ENCODE assay signal across 9 mouse cellular contexts in the genomic region with DNA sequence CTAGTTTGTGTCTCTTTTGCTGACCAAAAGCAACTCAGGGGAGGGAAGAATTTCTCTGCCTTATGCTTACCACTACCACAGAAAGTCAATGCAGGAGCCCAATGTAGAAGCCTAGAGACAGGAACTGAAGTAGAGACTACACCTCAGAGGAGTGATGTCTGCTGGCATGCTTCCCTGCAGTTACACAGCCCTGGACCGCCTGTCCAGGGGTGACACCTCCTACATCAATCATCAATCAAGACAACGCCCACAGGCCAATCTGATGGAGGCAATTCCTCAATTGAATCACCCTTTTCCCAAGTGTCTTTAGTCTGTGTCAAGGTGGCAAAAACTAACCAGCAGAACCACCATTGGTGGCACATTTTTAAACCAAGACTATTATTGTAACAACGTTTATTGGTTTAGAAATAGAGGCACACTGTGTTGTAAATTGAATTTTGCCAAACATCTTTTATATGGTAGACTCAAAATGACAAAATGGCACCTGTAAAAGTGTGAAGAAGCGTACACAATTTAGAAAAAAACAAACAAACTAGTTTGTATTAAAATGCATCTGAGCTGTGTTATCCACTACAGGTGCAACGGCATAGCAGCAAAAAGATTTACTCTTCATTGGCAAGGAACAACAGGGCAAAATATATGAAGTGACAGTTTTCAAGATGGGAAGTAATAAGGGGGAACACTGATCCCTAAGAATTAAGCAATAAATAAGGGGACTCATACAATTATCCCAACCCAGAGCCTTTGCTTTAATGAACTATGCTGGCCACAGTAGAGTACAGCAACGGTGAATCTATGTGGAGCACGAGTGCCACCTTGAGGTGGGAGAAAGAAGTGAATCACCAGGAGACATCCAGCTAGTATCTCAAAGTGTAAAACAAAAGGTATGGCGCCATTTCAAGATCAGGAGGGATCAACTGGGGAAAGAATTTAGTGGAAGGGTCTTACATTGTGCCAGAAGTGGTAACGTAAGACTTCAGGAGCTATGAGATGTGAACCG. TPM values are rescaled to one million over a fixed set of nuclear protein-coding genes. Genes with fewer than 3 reads are reported as not detected.
DNase-seq lines count a peak whose midpoint lies in the region; ATAC-seq and TF ChIP-seq lines count a peak whose summit lies in the region.
"Had no signal": no experiment of that assay in that cellular context is flagged by ENCODE, and none has a peak within 500 bp of the region (broad histone marks: within the 10 kb centered on the region; RNA-seq: fewer than 3 reads in every experiment).

No protein-coding gene starts in this region.

- 0 out of 2 replicates have a peak, but pooled peaks cover 3% of the 10 kb centered on the region for H3K4me1 ChIP-seq in E14TG2a.4 (replicated peaks; ENCODE audit: low read depth, low read length)
- no peaks in the 10 kb centered on the region for H3K4me1 ChIP-seq in bone marrow, adult 2 months (ENCODE audit: control insufficient read depth, insufficient read depth, low read length)
- no peaks in the 10 kb centered on the region for H3K4me1 ChIP-seq in lung, postnatal 0 days (ENCODE audit: insufficient read depth, low read depth, low read length)
- H3K4me1 ChIP-seq: heart, embryonic 13.5 days had no signal

- H3K9me3 ChIP-seq in E14TG2a.4 (ENCODE audit: low read length) = peaks cover 26% of the 10 kb centered on the region
- H3K9me3 ChIP-seq in lung, postnatal 0 days (ENCODE audit: low read length) = no peaks in the 10 kb centered on the region

- no peaks in the 10 kb centered on the region for H3K27me3 ChIP-seq in E14TG2a.4 (ENCODE audit: insufficient read depth, low read length)
- H3K27me3 ChIP-seq in lung, postnatal 0 days (replicated peaks; ENCODE audit: insufficient read depth, low read length) = no peaks in the 10 kb centered on the region
- H3K27me3 ChIP-seq: heart, embryonic 13.5 days had no signal

- peak; percentile 79 for TF ChIP-seq CTCF in E14TG2a.4 (conservative IDR thresholded peaks at IDR 0.05; ENCODE audit: low read length)
- TF ChIP-seq CTCF in bone marrow, adult 2 months (IDR thresholded peaks at IDR 0.05; ENCODE audit: control insufficient read depth, insufficient read depth, low read length) = peak; percentile 61
- TF ChIP-seq CTCF in lung, postnatal 0 days (IDR thresholded peaks at IDR 0.05) = peak; percentile 93

- peak; percentile 7 for DNase-seq in fibroblast of lung, adult 2 months (ENCODE audit: low read depth)
- peak; percentile 81 for DNase-seq in heart, postnatal 4 days
- DNase-seq in layer of hippocampus, adult 18-20 months (ENCODE audit: low spot score in 2 of 2) = peak; percentile 42 to 82
- peak; percentile 72 for DNase-seq in lung, postnatal 0 days (ENCODE audit: low spot score)
- peak; percentile 52 for DNase-seq in ovary, postnatal 36 days (ENCODE audit: low spot score)
- DNase-seq in urinary bladder, postnatal 25 days (ENCODE audit: low spot score) = peak; percentile 61

- H3K9ac ChIP-seq in lung, postnatal 0 days (replicated peaks; ENCODE audit: low read depth) = no peak overlapping the region
- H3K9ac ChIP-seq: heart, embryonic 13.5 days had no signal

- WGBS in bone marrow, adult 2 months = 52% methylated on average over 10 of the region's 10 CpGs
- WGBS in lung, postnatal 0 days = 39% methylated on average over 10 of the region's 10 CpGs

- H3K4me2 ChIP-seq in lung, postnatal 0 days (replicated peaks; ENCODE audit: low read depth, low read length) = no peak overlapping the region
- H3K4me2 ChIP-seq: heart, embryonic 13.5 days had no signal

- TF ChIP-seq EP300 in lung, postnatal 0 days (IDR thresholded peaks at IDR 0.05) = no peak

- peak overlapping the region; percentile 61 for H3K4me3 ChIP-seq in E14TG2a.4 (replicated peaks; ENCODE audit: low read length)
- H3K4me3 ChIP-seq in bone marrow, adult 2 months (replicated peaks; ENCODE audit: control insufficient read depth, low read depth, low read length) = no peak overlapping the region
- H3K4me3 ChIP-seq in lung, postnatal 0 days (ENCODE audit: low read depth, low read length) = no peak overlapping the region
- H3K4me3 ChIP-seq: heart, embryonic 13.5 days had no signal

- H3K36me3 ChIP-seq in E14TG2a.4 (ENCODE audit: insufficient read depth, low read length) = no peaks in the 10 kb centered on the region
- no peaks in the 10 kb centered on the region for H3K36me3 ChIP-seq in lung, postnatal 0 days (ENCODE audit: insufficient read depth, low read length)
- H3K36me3 ChIP-seq: heart, embryonic 13.5 days had no signal

- ATAC-seq in lung, postnatal 0 days = peak; percentile 54

- no peak for TF ChIP-seq POLR2A in bone marrow, adult 2 months (IDR thresholded peaks at IDR 0.05; ENCODE audit: borderline replicate concordance, control insufficient read depth, low read depth, low read length)

- H3K27ac ChIP-seq in bone marrow, adult 2 months (ENCODE audit: control insufficient read depth, insufficient read depth, low read depth, low read length, poor library complexity) = no peak overlapping the region
- H3K27ac ChIP-seq in lung, postnatal 0 days (ENCODE audit: low read length) = no peak overlapping the region
- H3K27ac ChIP-seq: heart, embryonic 13.5 days had no signal

RNA-seq across cellular contexts. Expression of gene Zfp330, which starts 29.8 kb away (rescaled TPM):
- 17.0 and 31.4 TPM in 2 replicates for polyA plus RNA-seq in bone marrow, adult 2 months (2011; ENCODE audit: insufficient read depth, insufficient read length, low replicate concordance, missing spikeins)
- total RNA-seq in heart, postnatal 4 days (2021) = 10 to 100 TPM; 28.9 to 29.1 TPM
- 10 to 100 TPM; 31.0 to 32.3 TPM for total RNA-seq in layer of hippocampus, adult 18-20 months (2021)
- polyA plus RNA-seq in lung, postnatal 0 days (2015; fragmentation: Nextera tagmentation; extraction: Ambion mirVana) = 39.4 and 40.5 TPM in 2 replicates

Comparison
In these comparisons a context has a peak if more than half of its experiments do, and no peak if none do; other contexts are left out.
1. DNase-seq: peak in every context shown above with its lines; median percentile 81 in heart, postnatal 4 days; 72 in lung, postnatal 0 days; 62 in layer of hippocampus, adult 18-20 months; 61 in urinary bladder, postnatal 25 days; 52 in ovary, postnatal 36 days; 7 in fibroblast of lung, adult 2 months.